Mouse (Mus musculus): Measurements from ENCODE around the gene Ntm. TPM values are rescaled to one million over a fixed set of nuclear protein-coding genes. Genes with fewer than 3 reads are reported as not detected.

Ntm gene
- polyA plus RNA-seq, 1 experiment from 2014 or later: 20.1 TPM

- ATAC-seq (ENCODE audit: insufficient number of reproducible peaks, insufficient read depth, low FRiP score, low TSS enrichment, low read depth): no peak
- 79% methylated on average over 4 of the region's 4 CpGs for WGBS
- no peak overlapping the region for H3K27ac ChIP-seq
- no peak overlapping the region for H3K4me2 ChIP-seq
- no peak overlapping the region for H3K4me3 ChIP-seq (replicated peaks)
- no peaks in the 10 kb centered on the region for H3K27me3 ChIP-seq
- H3K4me1 ChIP-seq (replicated peaks): no peaks in the 10 kb centered on the region
- H3K9ac ChIP-seq (replicated peaks): no peak overlapping the region
- H3K9me3 ChIP-seq: no peaks in the 10 kb centered on the region
- H3K36me3 ChIP-seq: no peaks in the 10 kb centered on the region
Measured at GRCm38 (mm10) chr9:29025603-29026002, 937.3 kb downstream of the Ntm start.

DNA sequence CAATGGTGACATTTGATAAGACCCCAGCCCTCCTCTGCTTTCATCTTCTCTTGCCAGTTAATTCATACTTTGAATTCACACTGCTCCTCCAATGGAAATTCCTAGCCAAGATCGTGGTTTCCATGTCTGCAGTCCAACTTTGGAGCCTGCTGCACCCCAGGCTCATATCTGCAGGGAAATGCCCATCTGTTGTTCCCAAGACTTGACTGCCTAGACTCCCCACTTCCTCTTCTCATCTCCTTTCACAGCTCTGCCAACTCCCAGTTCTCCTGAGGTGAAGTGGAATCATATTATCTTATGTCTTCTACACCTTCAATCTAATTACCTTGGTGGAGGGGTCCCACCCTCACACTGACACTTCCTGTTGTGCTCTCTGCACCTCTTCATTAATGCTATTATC lies 937.8 kb downstream of the Ntm start:
- Histone ChIP-seq H3K4me2 (no peak overlapping the region), H3K9me3 (no peaks in the 10 kb centered on the region), H3K4me1 (replicated peaks) (no peaks in the 10 kb centered on the region), H3K27me3 (no peaks in the 10 kb centered on the region), H3K9ac (replicated peaks) (no peak overlapping the region), H3K36me3 (no peaks in the 10 kb centered on the region), H3K27ac (no peak overlapping the region), H3K4me3 (replicated peaks) (no peak overlapping the region)
- no peak for ATAC-seq (ENCODE audit: insufficient number of reproducible peaks, insufficient read depth, low FRiP score, low TSS enrichment, low read depth)
- 87% methylated on average over 1 of the region's 1 CpGs for WGBS

- WGBS: 86% methylated on average over 3 of the region's 3 CpGs
- no peaks in the 10 kb centered on the region for H3K9me3 ChIP-seq
Measured at GRCm38 (mm10) chr9:29016879-29017278, 946.1 kb downstream of the Ntm start.

DNA sequence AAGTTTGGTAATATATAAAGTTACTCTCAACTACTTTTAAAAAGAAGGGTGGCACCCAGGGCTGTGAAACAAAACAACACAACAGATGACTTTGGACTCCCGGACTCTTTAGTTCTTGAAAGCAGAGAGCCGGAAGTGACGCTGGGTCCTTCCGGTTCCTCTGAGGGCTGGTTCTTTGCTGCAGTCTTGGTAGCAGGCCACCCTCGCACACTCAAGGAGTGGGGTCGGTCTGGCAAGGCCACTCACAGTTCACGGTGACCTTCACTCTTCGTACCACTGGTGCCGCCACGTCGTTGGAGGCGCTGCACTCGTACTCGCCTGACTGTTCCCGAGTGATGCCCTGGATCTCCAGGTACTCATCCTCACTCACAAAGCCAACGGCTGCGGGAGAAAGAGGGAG lies 949.1 kb downstream of the Ntm start:
- no peaks in the 10 kb centered on the region for H3K36me3 ChIP-seq
- no peak overlapping the region for H3K4me2 ChIP-seq
- no peaks in the 10 kb centered on the region for H3K27me3 ChIP-seq
- no peak overlapping the region for H3K9ac ChIP-seq (replicated peaks)
- H3K4me3 ChIP-seq (replicated peaks): no peak overlapping the region
- no peak overlapping the region for H3K27ac ChIP-seq
- 93% methylated on average over 17 of the region's 17 CpGs for WGBS
- no peaks in the 10 kb centered on the region for H3K4me1 ChIP-seq (replicated peaks)
- no peaks in the 10 kb centered on the region for H3K9me3 ChIP-seq
- ATAC-seq (ENCODE audit: insufficient number of reproducible peaks, insufficient read depth, low FRiP score, low TSS enrichment, low read depth): no peak

More at GRCm38 (mm10) chr9:29016879-29017278, 946.1 kb downstream of the Ntm start:
- no peaks in the 10 kb centered on the region for H3K36me3 ChIP-seq
- no peak overlapping the region for H3K4me2 ChIP-seq
- H3K4me1 ChIP-seq (replicated peaks): no peaks in the 10 kb centered on the region
- no peak overlapping the region for H3K9ac ChIP-seq (replicated peaks)
- no peak overlapping the region for H3K4me3 ChIP-seq (replicated peaks)
- H3K27ac ChIP-seq: no peak overlapping the region
- no peaks in the 10 kb centered on the region for H3K27me3 ChIP-seq
- ATAC-seq (ENCODE audit: insufficient number of reproducible peaks, insufficient read depth, low FRiP score, low TSS enrichment, low read depth): no peak

GRCm38 (mm10) chr9:29012541-29012940 lies 950.4 kb downstream of the Ntm start:
- ATAC-seq (ENCODE audit: insufficient number of reproducible peaks, insufficient read depth, low FRiP score, low TSS enrichment, low read depth): no peak
- Histone ChIP-seq H3K4me1 (replicated peaks) (no peaks in the 10 kb centered on the region), H3K4me3 (replicated peaks) (no peak overlapping the region), H3K36me3 (no peaks in the 10 kb centered on the region), H3K9ac (replicated peaks) (no peak overlapping the region), H3K9me3 (no peaks in the 10 kb centered on the region), H3K4me2 (no peak overlapping the region), H3K27ac (no peak overlapping the region), H3K27me3 (no peaks in the 10 kb centered on the region)
- 91% methylated on average over 6 of the region's 6 CpGs for WGBS

DNA sequence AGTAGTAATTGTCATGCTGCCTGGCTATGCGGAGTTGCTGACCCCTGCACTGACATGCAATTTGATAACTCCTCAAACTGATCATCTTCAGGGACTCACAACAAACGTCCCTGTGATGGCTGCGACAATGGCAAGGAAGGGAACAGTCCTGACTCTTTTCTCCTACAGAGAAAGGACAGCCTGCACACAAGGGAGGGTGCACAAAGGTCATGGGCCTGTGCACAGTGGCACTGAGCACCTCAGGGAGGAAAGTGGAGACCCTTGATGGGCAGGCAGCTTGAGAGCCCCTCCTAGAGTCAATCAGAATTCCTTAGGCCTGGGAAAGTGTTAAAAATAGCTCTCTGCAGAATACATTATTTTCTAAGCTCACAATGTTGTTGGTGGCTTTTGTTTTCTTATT lies 951.5 kb downstream of the Ntm start:
- Histone ChIP-seq H3K4me3 (replicated peaks) (no peak overlapping the region), H3K27ac (no peak overlapping the region), H3K9ac (replicated peaks) (no peak overlapping the region), H3K9me3 (no peaks in the 10 kb centered on the region), H3K27me3 (no peaks in the 10 kb centered on the region), H3K36me3 (no peaks in the 10 kb centered on the region), H3K4me2 (no peak overlapping the region), H3K4me1 (replicated peaks) (no peaks in the 10 kb centered on the region)
- no peak for ATAC-seq (ENCODE audit: insufficient number of reproducible peaks, insufficient read depth, low FRiP score, low TSS enrichment, low read depth)
- WGBS: 77% methylated on average over 3 of the region's 3 CpGs

DNA sequence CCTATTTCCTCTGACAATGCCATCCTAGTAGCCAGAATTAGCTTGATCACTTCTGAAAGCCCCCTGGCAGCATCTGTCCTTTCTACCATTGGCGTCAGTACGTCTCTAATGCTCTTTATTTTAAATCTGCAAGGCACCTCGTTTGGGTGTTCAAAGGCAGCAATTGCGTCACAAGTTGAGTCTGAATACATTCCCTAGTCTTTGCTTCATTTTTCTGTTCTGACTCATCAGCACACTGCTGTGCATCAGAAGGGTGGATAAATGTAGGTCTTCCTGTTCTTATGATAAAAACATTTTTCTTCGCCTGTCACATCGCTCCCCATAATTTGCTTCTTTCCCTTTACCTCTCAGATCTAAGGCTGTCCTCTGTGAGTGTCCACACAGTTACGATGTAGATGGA lies 958.4 kb downstream of the Ntm start:
- no peak for ATAC-seq (ENCODE audit: insufficient number of reproducible peaks, insufficient read depth, low FRiP score, low TSS enrichment, low read depth)
- no peak overlapping the region for H3K9ac ChIP-seq (replicated peaks)
- no peak overlapping the region for H3K27ac ChIP-seq
- H3K36me3 ChIP-seq: no peaks in the 10 kb centered on the region
- no peak overlapping the region for H3K4me3 ChIP-seq (replicated peaks)
- H3K4me2 ChIP-seq: no peak overlapping the region
- WGBS: 82% methylated on average over 7 of the region's 7 CpGs
- no peaks in the 10 kb centered on the region for H3K27me3 ChIP-seq
- no peaks in the 10 kb centered on the region for H3K9me3 ChIP-seq
- H3K4me1 ChIP-seq (replicated peaks): peaks cover 8% of the 10 kb centered on the region; the same call in 1 of the 2 replicates

GRCm38 (mm10) chr9:28999951-29000351 lies 963.0 kb downstream of the Ntm start:
- H3K27ac ChIP-seq: no peak overlapping the region
- no peaks in the 10 kb centered on the region for H3K36me3 ChIP-seq
- H3K4me3 ChIP-seq (replicated peaks): no peak overlapping the region

GRCm38 (mm10) chr9:28977275-28977674 lies 985.7 kb downstream of the Ntm start:
- WGBS: 83% methylated on average over 1 of the region's 1 CpGs
- Histone ChIP-seq H3K27ac (no peak overlapping the region), H3K9me3 (no peaks in the 10 kb centered on the region), H3K9ac (replicated peaks) (no peak overlapping the region), H3K4me1 (replicated peaks) (no peaks in the 10 kb centered on the region), H3K27me3 (no peaks in the 10 kb centered on the region), H3K36me3 (no peaks in the 10 kb centered on the region), H3K4me3 (replicated peaks) (no peak overlapping the region), H3K4me2 (no peak overlapping the region)
- ATAC-seq (ENCODE audit: insufficient number of reproducible peaks, insufficient read depth, low FRiP score, low TSS enrichment, low read depth): no peak

More at GRCm38 (mm10) chr9:28999951-29000351, 963.0 kb downstream of the Ntm start:
- Histone ChIP-seq H3K9me3 (no peaks in the 10 kb centered on the region), H3K9ac (replicated peaks) (no peak overlapping the region), H3K4me2 (no peak overlapping the region), H3K4me1 (replicated peaks) (peaks cover 9% of the 10 kb centered on the region; the same call in 1 of the 2 replicates), H3K27me3 (no peaks in the 10 kb centered on the region)
- ATAC-seq (ENCODE audit: insufficient number of reproducible peaks, insufficient read depth, low FRiP score, low TSS enrichment, low read depth): no peak
- 6% methylated on average over 4 of the region's 4 CpGs for WGBS

GRCm38 (mm10) chr9:28969455-28969854 lies 993.5 kb downstream of the Ntm start:
- H3K9ac ChIP-seq (replicated peaks): no peak overlapping the region
- no peak for ATAC-seq (ENCODE audit: insufficient number of reproducible peaks, insufficient read depth, low FRiP score, low TSS enrichment, low read depth)
- H3K9me3 ChIP-seq: no peaks in the 10 kb centered on the region
- no peaks in the 10 kb centered on the region for H3K36me3 ChIP-seq
- H3K27ac ChIP-seq: no peak overlapping the region
- 10% methylated on average over 1 of the region's 1 CpGs for WGBS
- H3K27me3 ChIP-seq: no peaks in the 10 kb centered on the region
- H3K4me2 ChIP-seq: no peak overlapping the region
- no peaks in the 10 kb centered on the region for H3K4me1 ChIP-seq (replicated peaks)
- H3K4me3 ChIP-seq (replicated peaks): no peak overlapping the region

All from limb, embryonic 12.5 days (tissue).